Mouse (Mus musculus): ENCODE results near the gene Gtf2b. TPM values are rescaled to one million over a fixed set of nuclear protein-coding genes. Genes with fewer than 3 reads are reported as not detected.

Gene Gtf2b
- polyA plus RNA-seq (2016; fragmentation: Nextera tagmentation; extraction: Ambion mirVana): 46.5 and 50.7 TPM in 2 replicates

- ATAC-seq: peak; percentile 99
- peak within 1 kb of the TSS; percentile 89 for H3K27ac ChIP-seq
- H3K4me2 ChIP-seq: peak within 1 kb of the TSS; percentile 72
- WGBS (ENCODE audit: insufficient replicate concordance): under 1% methylated on average over 64 of the region's 64 CpGs
- no peaks in the 10 kb centered on the region for H3K36me3 ChIP-seq
- no peaks in the 10 kb centered on the region for H3K27me3 ChIP-seq (replicated peaks)
- H3K9ac ChIP-seq: peak within 1 kb of the TSS; percentile 89
- H3K4me1 ChIP-seq: peaks cover 46% of the 10 kb centered on the region
- H3K4me3 ChIP-seq: peak within 1 kb of the TSS; percentile 84
- no peaks in the 10 kb centered on the region for H3K9me3 ChIP-seq (replicated peaks)
Measured at GRCm38 (mm10) chr3:142764995-142765777, at the start of gene Gtf2b. TSS of gene Gtf2b (plus strand) at chr3:142765045.

- Histone ChIP-seq H3K36me3 (peaks cover 22% of the 10 kb centered on the region), H3K9ac (no peak overlapping the region), H3K4me2 (no peak overlapping the region), H3K4me3 (no peak overlapping the region), H3K27me3 (replicated peaks) (no peaks in the 10 kb centered on the region), H3K27ac (no peak overlapping the region), H3K4me1 (no peaks in the 10 kb centered on the region), H3K9me3 (replicated peaks) (no peaks in the 10 kb centered on the region)
- WGBS (ENCODE audit: insufficient replicate concordance): 58% methylated on average over 2 of the region's 2 CpGs
- no peak for ATAC-seq
Measured at GRCm38 (mm10) chr3:142725481-142725880, 39.4 kb upstream of the Gtf2b start.

GRCm38 (mm10) chr3:142725969-142726672, 38.7 kb upstream of the Gtf2b start:
- H3K4me3 ChIP-seq: no peak overlapping the region
- H3K9ac ChIP-seq: no peak overlapping the region
- WGBS (ENCODE audit: insufficient replicate concordance): 83% methylated on average over 22 of the region's 22 CpGs
- H3K4me2 ChIP-seq: no peak overlapping the region
- no peaks in the 10 kb centered on the region for H3K9me3 ChIP-seq (replicated peaks)
- no peaks in the 10 kb centered on the region for H3K27me3 ChIP-seq (replicated peaks)
- no peaks in the 10 kb centered on the region for H3K4me1 ChIP-seq
- no peak for ATAC-seq
- H3K27ac ChIP-seq: no peak overlapping the region
- H3K36me3 ChIP-seq: peaks cover 20% of the 10 kb centered on the region

GRCm38 (mm10) chr3:142734291-142734690, 30.6 kb upstream of the Gtf2b start:
- Histone ChIP-seq H3K27ac (no peak overlapping the region), H3K4me2 (no peak overlapping the region), H3K4me3 (no peak overlapping the region), H3K9me3 (replicated peaks) (no peaks in the 10 kb centered on the region), H3K9ac (no peak overlapping the region), H3K27me3 (replicated peaks) (no peaks in the 10 kb centered on the region), H3K36me3 (peaks cover 6% of the 10 kb centered on the region), H3K4me1 (no peaks in the 10 kb centered on the region)
- 83% methylated on average over 12 of the region's 12 CpGs for WGBS (ENCODE audit: insufficient replicate concordance)
- ATAC-seq: no peak

- H3K4me3 ChIP-seq: no peak overlapping the region
- no peaks in the 10 kb centered on the region for H3K9me3 ChIP-seq (replicated peaks)
- ATAC-seq: no peak
- no peaks in the 10 kb centered on the region for H3K4me1 ChIP-seq
- H3K27me3 ChIP-seq (replicated peaks): no peaks in the 10 kb centered on the region
- H3K36me3 ChIP-seq: peaks cover 7% of the 10 kb centered on the region; the same call in 1 of the 2 replicates
- H3K4me2 ChIP-seq: no peak overlapping the region
- no peak overlapping the region for H3K9ac ChIP-seq
- WGBS (ENCODE audit: insufficient replicate concordance): 59% methylated on average over 7 of the region's 7 CpGs
- H3K27ac ChIP-seq: no peak overlapping the region
Measured at GRCm38 (mm10) chr3:142740896-142741295, 23.9 kb upstream of the Gtf2b start.

GRCm38 (mm10) chr3:142743973-142744898, 20.6 kb upstream of the Gtf2b start:
- Histone ChIP-seq H3K4me2 (no peak overlapping the region), H3K4me3 (no peak overlapping the region), H3K4me1 (no peaks in the 10 kb centered on the region), H3K9ac (no peak overlapping the region), H3K36me3 (0 out of 2 replicates have a peak, but pooled peaks cover 3% of the 10 kb centered on the region), H3K27ac (no peak overlapping the region), H3K27me3 (replicated peaks) (no peaks in the 10 kb centered on the region), H3K9me3 (replicated peaks) (no peaks in the 10 kb centered on the region)
- WGBS (ENCODE audit: insufficient replicate concordance): 46% methylated on average over 21 of the region's 21 CpGs
- peak; percentile 42 for ATAC-seq

GRCm38 (mm10) chr3:142745076-142745475, 19.8 kb upstream of the Gtf2b start:
- Histone ChIP-seq H3K4me3 (no peak overlapping the region), H3K27ac (no peak overlapping the region), H3K4me2 (no peak overlapping the region), H3K36me3 (0 out of 2 replicates have a peak, but pooled peaks cover under 1% of the 10 kb centered on the region), H3K4me1 (no peaks in the 10 kb centered on the region), H3K9me3 (replicated peaks) (no peaks in the 10 kb centered on the region), H3K27me3 (replicated peaks) (no peaks in the 10 kb centered on the region), H3K9ac (no peak overlapping the region)
- 75% methylated on average over 2 of the region's 2 CpGs for WGBS (ENCODE audit: insufficient replicate concordance)
- ATAC-seq: no peak

GRCm38 (mm10) chr3:142747673-142748072, 17.2 kb upstream of the Gtf2b start:
- H3K9ac ChIP-seq: no peak overlapping the region
- 0 out of 2 replicates have a peak overlapping the region, but pooled peaks have one; percentile 3 for H3K4me2 ChIP-seq
- no peaks in the 10 kb centered on the region for H3K36me3 ChIP-seq
- WGBS (ENCODE audit: insufficient replicate concordance): 84% methylated on average over 7 of the region's 7 CpGs
- H3K9me3 ChIP-seq (replicated peaks): no peaks in the 10 kb centered on the region
- no peaks in the 10 kb centered on the region for H3K4me1 ChIP-seq
- no peak overlapping the region for H3K4me3 ChIP-seq
- no peaks in the 10 kb centered on the region for H3K27me3 ChIP-seq (replicated peaks)
- ATAC-seq: no peak
- H3K27ac ChIP-seq: 0 out of 2 replicates have a peak overlapping the region, but pooled peaks have one; percentile 25

GRCm38 (mm10) chr3:142749131-142749530, 15.7 kb upstream of the Gtf2b start:
- Histone ChIP-seq H3K36me3 (no peaks in the 10 kb centered on the region), H3K9me3 (replicated peaks) (no peaks in the 10 kb centered on the region), H3K4me1 (no peaks in the 10 kb centered on the region), H3K4me2 (no peak overlapping the region), H3K27ac (peak overlapping the region; percentile 25; the same call in 1 of the 2 replicates), H3K9ac (no peak overlapping the region), H3K27me3 (replicated peaks) (no peaks in the 10 kb centered on the region), H3K4me3 (no peak overlapping the region)
- WGBS (ENCODE audit: insufficient replicate concordance): 74% methylated on average over 16 of the region's 16 CpGs
- no peak for ATAC-seq

- Histone ChIP-seq H3K9me3 (replicated peaks) (no peaks in the 10 kb centered on the region), H3K9ac (no peak overlapping the region), H3K27me3 (replicated peaks) (no peaks in the 10 kb centered on the region), H3K4me3 (no peak overlapping the region), H3K36me3 (no peaks in the 10 kb centered on the region), H3K4me2 (no peak overlapping the region), H3K27ac (no peak overlapping the region), H3K4me1 (peaks cover 20% of the 10 kb centered on the region)
- no peak for ATAC-seq
- WGBS (ENCODE audit: insufficient replicate concordance): 83% methylated on average over 18 of the region's 18 CpGs
Measured at GRCm38 (mm10) chr3:142755132-142755867, 9.5 kb upstream of the Gtf2b start.

- peaks cover 20% of the 10 kb centered on the region for H3K4me1 ChIP-seq
- no peaks in the 10 kb centered on the region for H3K27me3 ChIP-seq (replicated peaks)
- H3K36me3 ChIP-seq: no peaks in the 10 kb centered on the region
- H3K4me3 ChIP-seq: no peak overlapping the region
- H3K4me2 ChIP-seq: peak overlapping the region; percentile 46
- no peaks in the 10 kb centered on the region for H3K9me3 ChIP-seq (replicated peaks)
- no peak overlapping the region for H3K9ac ChIP-seq
- peak; percentile 81 for ATAC-seq
- 13% methylated on average over 12 of the region's 12 CpGs for WGBS (ENCODE audit: insufficient replicate concordance)
- H3K27ac ChIP-seq: no peak overlapping the region
Measured at GRCm38 (mm10) chr3:142757841-142758240, 7.0 kb upstream of the Gtf2b start.
